Mouse (Mus musculus): ENCODE data around the gene Rgs3.

Rgs3 gene

GRCm38 (mm10) chr4:62653922-62654661, 94.4 kb downstream of the Rgs3 start:
- no peak for DNase-seq (ENCODE audit: low spot score in 2 of 2)

GRCm38 (mm10) chr4:62659264-62659663, 99.6 kb downstream of the Rgs3 start:
- DNase-seq (ENCODE audit: low spot score in 2 of 2) = no peak

GRCm38 (mm10) chr4:62659861-62660553, 100.4 kb downstream of the Rgs3 start:
- no peak for DNase-seq (ENCODE audit: low spot score in 2 of 2)

GRCm38 (mm10) chr4:62660554-62660864, 100.9 kb downstream of the Rgs3 start:
- no peak for DNase-seq (ENCODE audit: low spot score in 2 of 2)

GRCm38 (mm10) chr4:62661311-62661849, 101.7 kb downstream of the Rgs3 start:
- DNase-seq (ENCODE audit: low spot score in 2 of 2) = no peak

GRCm38 (mm10) chr4:62663348-62663747, 103.7 kb downstream of the Rgs3 start:
- peak in 1 of 2 experiments; percentile 34 for DNase-seq (ENCODE audit: low spot score in 2 of 2)

- no peak for DNase-seq (ENCODE audit: low spot score in 2 of 2)
Observed at GRCm38 (mm10) chr4:62665842-62666241, 106.2 kb downstream of the Rgs3 start.

GRCm38 (mm10) chr4:62668666-62669065, 109.0 kb downstream of the Rgs3 start:
- DNase-seq (ENCODE audit: low spot score in 2 of 2) = no peak

GRCm38 (mm10) chr4:62669094-62670071, 109.7 kb downstream of the Rgs3 start:
- DNase-seq (ENCODE audit: low spot score in 2 of 2) = no peak

- DNase-seq (ENCODE audit: low spot score in 2 of 2) = no peak
Observed at GRCm38 (mm10) chr4:62673531-62674030, 113.9 kb downstream of the Rgs3 start.

GRCm38 (mm10) chr4:62674031-62674995, 114.7 kb downstream of the Rgs3 start:
- DNase-seq (ENCODE audit: low spot score in 2 of 2) = no peak

GRCm38 (mm10) chr4:62675394-62675793, 115.7 kb downstream of the Rgs3 start:
- no peak for DNase-seq (ENCODE audit: low spot score in 2 of 2)

- DNase-seq (ENCODE audit: low spot score in 2 of 2) = no peak
Observed at GRCm38 (mm10) chr4:62677047-62677737, 117.5 kb downstream of the Rgs3 start.

GRCm38 (mm10) chr4:62679157-62679556, 119.5 kb downstream of the Rgs3 start:
- DNase-seq (ENCODE audit: low spot score in 2 of 2) = no peak

GRCm38 (mm10) chr4:62681467-62681866, 121.8 kb downstream of the Rgs3 start:
- DNase-seq (ENCODE audit: low spot score in 2 of 2) = no peak

- no peak for DNase-seq (ENCODE audit: low spot score in 2 of 2)
Observed at GRCm38 (mm10) chr4:62682371-62682770, 122.7 kb downstream of the Rgs3 start.

- no peak for DNase-seq (ENCODE audit: low spot score in 2 of 2)
Observed at GRCm38 (mm10) chr4:62683148-62683547, 123.5 kb downstream of the Rgs3 start.

GRCm38 (mm10) chr4:62684351-62684750, 124.7 kb downstream of the Rgs3 start:
- no peak for DNase-seq (ENCODE audit: low spot score in 2 of 2)

- no peak for DNase-seq (ENCODE audit: low spot score in 2 of 2)
Observed at GRCm38 (mm10) chr4:62685268-62685667, 125.6 kb downstream of the Rgs3 start.

- DNase-seq (ENCODE audit: low spot score in 2 of 2) = no peak
Observed at GRCm38 (mm10) chr4:62686769-62687168, 127.1 kb downstream of the Rgs3 start.

Data from frontal cortex, postnatal 14 days (tissue).